Mouse (Mus musculus): Measurements from ENCODE around the gene Psmb3. TPM values are rescaled to one million over a fixed set of nuclear protein-coding genes. Genes with fewer than 3 reads are reported as not detected.
A peak's percentile ranks its signal among the peaks of the same experiment; 100 is the strongest.
"Not testable (repeated sequence)": the region's sequence is repeated elsewhere in the genome, so short reads cannot be mapped to it uniquely, and the experiment has no call there.

The Psmb3 gene
- 474 and 478 TPM in 2 replicates for polyA plus RNA-seq (2014; fragmentation: Nextera tagmentation; extraction: Ambion mirVana)

- Histone ChIP-seq H3K36me3 (ENCODE audit: control insufficient read depth, insufficient read depth, low read length) (peaks cover 35% of the 10 kb centered on the region), H3K4me3 (ENCODE audit: low read depth, low read length) (peak within 1 kb of the TSS; percentile 59), H3K27me3 (replicated peaks; ENCODE audit: control insufficient read depth, insufficient read depth, low read length) (no peaks in the 10 kb centered on the region), H3K9me3 (ENCODE audit: control insufficient read depth, low read length) (no peaks in the 10 kb centered on the region), H3K4me1 (ENCODE audit: control insufficient read depth, insufficient read depth, low read length) (peaks cover 12% of the 10 kb centered on the region), H3K9ac (ENCODE audit: low read depth, low read length) (peak within 1 kb of the TSS; percentile 72), H3K4me2 (ENCODE audit: low read depth, low read length) (peak within 1 kb of the TSS; percentile 76), H3K27ac (replicated peaks; ENCODE audit: low read depth, low read length) (peak within 1 kb of the TSS; percentile 77)
- DNase-seq (ENCODE audit: low spot score) = peak; percentile 100
- WGBS = 0% methylated on average over 32 of the region's 35 CpGs
- ATAC-seq (ENCODE audit: low read depth) = peak; percentile 92
These were observed at the start of gene Psmb3 for GRCm38 (mm10) chr11:97703039-97703826. Psmb3 (plus strand) TSS chr11:97703399.

- H3K4me3 ChIP-seq (ENCODE audit: low read depth, low read length) = no peak overlapping the region
- no peak overlapping the region for H3K27ac ChIP-seq (replicated peaks; ENCODE audit: low read depth, low read length)
- no peaks in the 10 kb centered on the region for H3K27me3 ChIP-seq (replicated peaks; ENCODE audit: control insufficient read depth, insufficient read depth, low read length)
- no peak overlapping the region for H3K9ac ChIP-seq (ENCODE audit: low read depth, low read length)
- ATAC-seq (ENCODE audit: low read depth) = no peak
- no peak for DNase-seq (ENCODE audit: low spot score)
- H3K4me1 ChIP-seq (ENCODE audit: control insufficient read depth, insufficient read depth, low read length) = peaks cover 3% of the 10 kb centered on the region; the same call in 1 of the 2 replicates
- no peak overlapping the region for H3K4me2 ChIP-seq (ENCODE audit: low read depth, low read length)
- WGBS = 91% methylated on average over 2 of the region's 2 CpGs
- no peaks in the 10 kb centered on the region for H3K9me3 ChIP-seq (ENCODE audit: control insufficient read depth, low read length)
- H3K36me3 ChIP-seq (ENCODE audit: control insufficient read depth, insufficient read depth, low read length) = no peaks in the 10 kb centered on the region
These were observed 49.0 kb upstream of the Psmb3 start for GRCm38 (mm10) chr11:97654210-97654609.

GRCm38 (mm10) chr11:97656269-97656971 is 46.8 kb upstream of the Psmb3 start:
- ATAC-seq (ENCODE audit: low read depth) (no peak), DNase-seq (ENCODE audit: low spot score) (no peak)
- no peak overlapping the region for H3K4me2 ChIP-seq (ENCODE audit: low read depth, low read length)
- H3K27me3 ChIP-seq (replicated peaks; ENCODE audit: control insufficient read depth, insufficient read depth, low read length) = peaks cover 6% of the 10 kb centered on the region
- H3K4me3 ChIP-seq (ENCODE audit: low read depth, low read length) = no peak overlapping the region
- H3K9me3 ChIP-seq (ENCODE audit: control insufficient read depth, low read length) = no peaks in the 10 kb centered on the region
- no peaks in the 10 kb centered on the region for H3K36me3 ChIP-seq (ENCODE audit: control insufficient read depth, insufficient read depth, low read length)
- 77% methylated on average over 14 of the region's 14 CpGs for WGBS
- H3K27ac ChIP-seq (replicated peaks; ENCODE audit: low read depth, low read length) = no peak overlapping the region
- no peak overlapping the region for H3K9ac ChIP-seq (ENCODE audit: low read depth, low read length)
- H3K4me1 ChIP-seq (ENCODE audit: control insufficient read depth, insufficient read depth, low read length) = peaks cover 17% of the 10 kb centered on the region

GRCm38 (mm10) chr11:97657184-97657945 is 45.8 kb upstream of the Psmb3 start:
- H3K4me3 ChIP-seq (ENCODE audit: low read depth, low read length) = no peak overlapping the region
- WGBS = 32% methylated on average over 3 of the region's 6 CpGs
- no peak for ATAC-seq (ENCODE audit: low read depth)
- peaks cover 23% of the 10 kb centered on the region for H3K4me1 ChIP-seq (ENCODE audit: control insufficient read depth, insufficient read depth, low read length)
- H3K36me3 ChIP-seq (ENCODE audit: control insufficient read depth, insufficient read depth, low read length) = no peaks in the 10 kb centered on the region
- no peak overlapping the region for H3K4me2 ChIP-seq (ENCODE audit: low read depth, low read length)
- H3K27ac ChIP-seq (replicated peaks; ENCODE audit: low read depth, low read length) = no peak overlapping the region
- no peaks in the 10 kb centered on the region for H3K9me3 ChIP-seq (ENCODE audit: control insufficient read depth, low read length)
- H3K27me3 ChIP-seq (replicated peaks; ENCODE audit: control insufficient read depth, insufficient read depth, low read length) = peaks cover 16% of the 10 kb centered on the region
- no peak for DNase-seq (ENCODE audit: low spot score)
- H3K9ac ChIP-seq (ENCODE audit: low read depth, low read length) = no peak overlapping the region

GRCm38 (mm10) chr11:97657967-97658366 is 45.2 kb upstream of the Psmb3 start:
- H3K9ac ChIP-seq (ENCODE audit: low read depth, low read length); H3K4me3 ChIP-seq (ENCODE audit: low read depth, low read length); H3K9me3 ChIP-seq (ENCODE audit: control insufficient read depth, low read length); H3K27ac ChIP-seq (replicated peaks; ENCODE audit: low read depth, low read length); H3K36me3 ChIP-seq (ENCODE audit: control insufficient read depth, insufficient read depth, low read length); ATAC-seq (ENCODE audit: low read depth); H3K4me2 ChIP-seq (ENCODE audit: low read depth, low read length); DNase-seq (ENCODE audit: low spot score): not testable (repeated sequence)
- Histone ChIP-seq H3K27me3 (replicated peaks; ENCODE audit: control insufficient read depth, insufficient read depth, low read length) (peaks cover 18% of the 10 kb centered on the region), H3K4me1 (ENCODE audit: control insufficient read depth, insufficient read depth, low read length) (peaks cover 25% of the 10 kb centered on the region)
- WGBS = 85% methylated on average over 6 of the region's 6 CpGs

- DNase-seq (ENCODE audit: low spot score) (no peak), ATAC-seq (ENCODE audit: low read depth) (no peak)
- Histone ChIP-seq H3K36me3 (ENCODE audit: control insufficient read depth, insufficient read depth, low read length) (no peaks in the 10 kb centered on the region), H3K27me3 (replicated peaks; ENCODE audit: control insufficient read depth, insufficient read depth, low read length) (peaks cover 18% of the 10 kb centered on the region), H3K27ac (replicated peaks; ENCODE audit: low read depth, low read length) (no peak overlapping the region), H3K9ac (ENCODE audit: low read depth, low read length) (no peak overlapping the region), H3K4me1 (ENCODE audit: control insufficient read depth, insufficient read depth, low read length) (peaks cover 25% of the 10 kb centered on the region), H3K4me3 (ENCODE audit: low read depth, low read length) (no peak overlapping the region), H3K4me2 (ENCODE audit: low read depth, low read length) (peak overlapping the region; percentile 74; the same call in 1 of the 2 replicates), H3K9me3 (ENCODE audit: control insufficient read depth, low read length) (no peaks in the 10 kb centered on the region)
- WGBS = 72% methylated on average over 11 of the region's 11 CpGs
These were observed 44.4 kb upstream of the Psmb3 start for GRCm38 (mm10) chr11:97658751-97659266.

GRCm38 (mm10) chr11:97659267-97659989 is 43.8 kb upstream of the Psmb3 start:
- no peak for ATAC-seq (ENCODE audit: low read depth)
- H3K9ac ChIP-seq (ENCODE audit: low read depth, low read length) = peak overlapping the region; percentile 86
- peak overlapping the region; percentile 74 for H3K4me2 ChIP-seq (ENCODE audit: low read depth, low read length)
- H3K36me3 ChIP-seq (ENCODE audit: control insufficient read depth, insufficient read depth, low read length) = no peaks in the 10 kb centered on the region
- no peaks in the 10 kb centered on the region for H3K9me3 ChIP-seq (ENCODE audit: control insufficient read depth, low read length)
- no peak for DNase-seq (ENCODE audit: low spot score)
- WGBS = 9% methylated on average over 12 of the region's 13 CpGs
- H3K27ac ChIP-seq (replicated peaks; ENCODE audit: low read depth, low read length) = peak overlapping the region; percentile 73; the same call in 1 of the 2 replicates
- H3K27me3 ChIP-seq (replicated peaks; ENCODE audit: control insufficient read depth, insufficient read depth, low read length) = peaks cover 18% of the 10 kb centered on the region
- H3K4me1 ChIP-seq (ENCODE audit: control insufficient read depth, insufficient read depth, low read length) = peaks cover 26% of the 10 kb centered on the region
- H3K4me3 ChIP-seq (ENCODE audit: low read depth, low read length) = peak overlapping the region; percentile 86
